Mouse (Mus musculus): ENCODE results near the gene Mrpl55.

GRCm38 (mm10) chr11:59185490-59185889 is 16.8 kb upstream of the Mrpl55 start:
- TF ChIP-seq GATA1 (IDR thresholded peaks at IDR 0.05; ENCODE audit: low read length) (no peak), TAL1 (IDR thresholded peaks at IDR 0.05; ENCODE audit: low read length) (no peak)

Data from erythroblast, embryonic 14.5 days (primary cell).